Mouse (Mus musculus) lung, embryonic 16.5 days (tissue): ENCODE results near the gene Bcl2l14. TPM values are rescaled to one million over a fixed set of nuclear protein-coding genes. Genes with fewer than 3 reads are reported as not detected.

Source experiments
- ATAC-seq: fragments of 200-750 bp; cut with Nextera tagmentation; 2 replicates; pipeline ENCODE4 v1.8.0; 2017; ENCODE audit warnings: low read depth, mild to moderate bottlenecking, moderate library complexity
- H3K27ac ChIP-seq: fragments of 300-500 bp; sonication (generic); 2 replicates; pipeline ENCODE4 v1.5.1; 2014; ENCODE audit warnings: mild to moderate bottlenecking, control low read depth, low read length
- H3K27me3 ChIP-seq: fragments of 300-500 bp; sonication (generic); 2 replicates; pipeline ENCODE4 v1.6.1; 2014; ENCODE audit warnings: low read depth, low read length, mixed read lengths; ENCODE audit not compliant: control insufficient read depth, insufficient read depth
- H3K36me3 ChIP-seq: fragments of 300-500 bp; sonication (generic); 2 replicates; pipeline ENCODE4 v1.6.1; 2014; ENCODE audit warnings: low read length; ENCODE audit not compliant: control insufficient read depth, insufficient read depth
- H3K4me1 ChIP-seq: fragments of 300-500 bp; sonication (generic); replicated peaks from 2 replicates; pipeline ENCODE4 v1.6.1; 2014; ENCODE audit warnings: low read length, mixed read lengths; ENCODE audit not compliant: control insufficient read depth, insufficient read depth
- H3K4me2 ChIP-seq: fragments of 300-500 bp; sonication (generic); 2 replicates; pipeline ENCODE4 v1.6.1; 2014; ENCODE audit warnings: low read depth, low read length, control low read depth
- H3K4me3 ChIP-seq: fragments of 300-500 bp; sonication (generic); 2 replicates; pipeline ENCODE4 v1.5.1; 2014; ENCODE audit warnings: mild to moderate bottlenecking, low read length, control low read depth
- H3K9ac ChIP-seq: fragments of 300-500 bp; sonication (generic); 2 replicates; pipeline ENCODE4 v1.6.1; 2014; ENCODE audit warnings: low read length, control low read depth
- H3K9me3 ChIP-seq: fragments of 300-500 bp; sonication (generic); 2 replicates; pipeline ENCODE4 v1.6.1; 2016; ENCODE audit warnings: low read length; ENCODE audit not compliant: control insufficient read depth
- WGBS: fragments of 180-500 bp; shearing (Covaris S2); extraction: QIAGEN DNeasy Blood & Tissue Kit; methylation state at CpG from one replicate; pipeline ENCODE4 v1.1.7; 2014; 5-methylcytosine and 5-hydroxymethylcytosine counted together
- polyA plus RNA-seq: library from polyadenylated mRNA; unstranded; fragments of >200 nt; fragmentation: Nextera tagmentation; extraction: Ambion mirVana; gene quantifications from 2 replicates; pipeline ENCODE4 v1.2.1, GENCODE M21; 2015

Bcl2l14 gene
- 5.0 and 5.4 TPM in 2 replicates for polyA plus RNA-seq

DNA sequence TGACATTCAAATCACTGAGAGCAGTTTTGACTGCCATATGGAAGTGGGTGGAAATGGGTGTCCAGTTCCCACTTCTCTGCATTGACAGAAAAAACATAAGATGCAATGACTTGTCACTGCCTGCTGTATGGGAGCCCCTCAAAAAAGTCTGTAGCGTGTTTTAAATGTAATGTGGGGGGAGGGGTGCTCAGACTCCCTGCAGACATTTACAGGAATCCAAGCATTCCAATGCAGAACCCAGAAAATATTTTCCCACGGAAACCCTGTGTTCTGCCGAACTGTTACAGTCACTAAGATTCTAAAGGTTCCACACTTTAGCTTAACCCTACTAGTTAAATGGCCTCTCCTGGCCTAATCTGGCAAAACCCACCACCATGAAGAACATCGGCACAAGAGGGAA lies at the start of gene Bcl2l14:
Gene Bcl2l14, plus strand, starts transcription at position 301 of the 400 bp plus-strand sequence.
- Histone ChIP-seq H3K4me2 (no peak within 1 kb of the TSS), H3K27me3 (no peaks in the 10 kb centered on the region), H3K4me1 (no peaks in the 10 kb centered on the region), H3K27ac (no peak within 1 kb of the TSS), H3K36me3 (no peaks in the 10 kb centered on the region), H3K4me3 (no peak within 1 kb of the TSS), H3K9ac (no peak within 1 kb of the TSS), H3K9me3 (no peaks in the 10 kb centered on the region)
- WGBS: 67% methylated on average over 4 of the region's 4 CpGs
- ATAC-seq: no peak

DNA sequence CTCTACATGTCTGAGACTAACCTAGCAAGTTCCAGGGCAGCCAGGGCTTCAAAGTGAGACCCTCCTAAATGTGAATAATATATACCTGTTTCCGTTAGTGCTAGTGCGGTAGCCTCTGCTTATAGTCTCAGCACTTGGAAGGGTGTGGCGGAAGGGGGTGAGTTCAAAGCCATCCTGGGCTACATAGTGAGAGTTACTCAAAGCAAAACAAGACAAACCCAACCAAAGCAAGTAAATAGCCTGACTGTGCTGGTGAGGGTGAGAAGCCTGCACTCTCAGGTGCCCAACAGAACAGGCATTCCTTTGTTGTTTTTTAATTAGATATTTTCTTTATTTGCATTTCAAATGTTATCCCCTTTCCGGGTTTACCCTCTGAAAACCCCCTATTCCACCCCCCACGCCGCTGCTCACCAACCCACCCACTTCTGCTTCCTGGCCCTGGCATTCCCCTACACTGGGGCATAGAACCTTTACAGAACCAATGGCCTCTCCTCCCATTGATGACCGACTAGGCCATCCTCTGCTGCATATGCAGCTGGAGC lies 47.5 kb upstream of the Bcl2l14 start:
- H3K27ac ChIP-seq: no peak overlapping the region
- no peaks in the 10 kb centered on the region for H3K9me3 ChIP-seq
- H3K4me1 ChIP-seq: no peaks in the 10 kb centered on the region
- no peak overlapping the region for H3K4me3 ChIP-seq
- no peak overlapping the region for H3K4me2 ChIP-seq
- 84% methylated on average over 7 of the region's 7 CpGs for WGBS
- no peak for ATAC-seq
- H3K27me3 ChIP-seq: no peaks in the 10 kb centered on the region
- no peaks in the 10 kb centered on the region for H3K36me3 ChIP-seq
- no peak overlapping the region for H3K9ac ChIP-seq

DNA sequence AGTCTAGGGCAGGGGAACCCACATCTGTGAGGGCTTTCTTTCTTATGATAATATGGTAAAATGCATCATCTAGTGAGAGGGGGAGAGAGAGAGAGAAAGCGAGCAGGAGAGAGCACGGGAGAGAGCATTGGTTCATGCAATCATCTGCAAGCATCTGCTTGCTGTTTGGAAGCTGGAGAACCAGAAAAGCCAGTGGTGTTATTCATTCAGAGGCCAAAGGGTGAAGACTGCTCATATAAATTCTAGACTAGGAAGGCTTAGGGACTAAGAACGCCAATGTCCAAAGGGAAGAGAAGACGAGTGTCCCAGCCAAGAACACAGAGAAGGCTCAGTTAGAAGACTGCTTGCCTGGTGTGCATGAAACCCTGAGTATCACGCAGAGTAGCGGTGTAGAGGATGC lies 43.2 kb upstream of the Bcl2l14 start:
- no peaks in the 10 kb centered on the region for H3K36me3 ChIP-seq
- H3K4me1 ChIP-seq: 0 out of 2 replicates have a peak, but pooled peaks cover 3% of the 10 kb centered on the region
- no peak overlapping the region for H3K27ac ChIP-seq
- ATAC-seq: no peak
- no peak overlapping the region for H3K4me2 ChIP-seq
- H3K9ac ChIP-seq: no peak overlapping the region
- no peaks in the 10 kb centered on the region for H3K9me3 ChIP-seq
- H3K27me3 ChIP-seq: no peaks in the 10 kb centered on the region
- no peak overlapping the region for H3K4me3 ChIP-seq
- WGBS: 84% methylated on average over 6 of the region's 6 CpGs

DNA sequence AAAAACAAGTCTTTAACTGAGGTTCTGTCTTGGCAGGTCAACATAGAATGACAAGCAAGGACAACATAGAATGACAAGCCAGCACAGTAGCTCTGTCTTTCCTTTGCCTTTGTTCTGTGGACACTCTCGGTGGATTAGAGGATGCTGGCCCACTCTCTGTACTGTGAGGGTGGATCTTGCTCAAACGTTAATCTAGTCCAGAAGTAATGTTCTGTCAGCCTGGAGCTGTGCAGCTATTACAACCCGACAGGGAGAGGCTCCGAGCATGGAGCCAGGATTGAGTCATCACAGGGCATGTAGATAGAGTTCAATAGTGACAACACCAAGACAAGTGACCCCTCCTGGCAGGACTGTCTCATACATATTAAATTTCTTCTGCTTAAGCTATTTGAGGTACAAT lies 42.4 kb upstream of the Bcl2l14 start:
- H3K4me2 ChIP-seq: no peak overlapping the region
- 76% methylated on average over 4 of the region's 4 CpGs for WGBS

DNA sequence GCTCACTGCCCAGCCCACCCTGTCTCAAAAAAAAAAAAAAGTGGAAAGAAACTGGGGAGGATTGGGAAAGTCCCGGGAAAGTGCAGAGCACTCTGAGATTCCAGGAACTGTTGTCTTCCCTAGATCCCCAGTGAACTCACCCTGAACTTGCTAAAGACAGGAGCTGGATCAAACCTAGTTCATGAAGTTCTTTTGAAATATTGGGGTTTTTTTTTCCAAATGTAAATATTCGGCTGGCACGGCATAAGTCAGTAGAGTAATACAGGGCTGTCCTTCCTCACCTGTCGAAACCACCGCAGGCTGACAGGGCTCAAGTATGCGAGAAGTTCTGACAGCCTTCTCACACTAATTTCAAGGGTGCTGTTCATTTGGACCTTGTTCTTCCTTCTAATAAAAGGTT lies 38.5 kb upstream of the Bcl2l14 start:
- Histone ChIP-seq H3K36me3 (no peaks in the 10 kb centered on the region), H3K4me3 (no peak overlapping the region), H3K9ac (no peak overlapping the region), H3K4me2 (no peak overlapping the region), H3K9me3 (no peaks in the 10 kb centered on the region), H3K27ac (no peak overlapping the region), H3K4me1 (0 out of 2 replicates have a peak, but pooled peaks cover 3% of the 10 kb centered on the region), H3K27me3 (no peaks in the 10 kb centered on the region)
- WGBS: 35% methylated on average over 6 of the region's 6 CpGs
- ATAC-seq: no peak

More for the DNA sequence above, 42.4 kb upstream of the Bcl2l14 start:
- Histone ChIP-seq H3K36me3 (no peaks in the 10 kb centered on the region), H3K4me1 (0 out of 2 replicates have a peak, but pooled peaks cover 3% of the 10 kb centered on the region), H3K27me3 (no peaks in the 10 kb centered on the region), H3K27ac (no peak overlapping the region), H3K9me3 (no peaks in the 10 kb centered on the region), H3K9ac (no peak overlapping the region), H3K4me3 (no peak overlapping the region)
- no peak for ATAC-seq

DNA sequence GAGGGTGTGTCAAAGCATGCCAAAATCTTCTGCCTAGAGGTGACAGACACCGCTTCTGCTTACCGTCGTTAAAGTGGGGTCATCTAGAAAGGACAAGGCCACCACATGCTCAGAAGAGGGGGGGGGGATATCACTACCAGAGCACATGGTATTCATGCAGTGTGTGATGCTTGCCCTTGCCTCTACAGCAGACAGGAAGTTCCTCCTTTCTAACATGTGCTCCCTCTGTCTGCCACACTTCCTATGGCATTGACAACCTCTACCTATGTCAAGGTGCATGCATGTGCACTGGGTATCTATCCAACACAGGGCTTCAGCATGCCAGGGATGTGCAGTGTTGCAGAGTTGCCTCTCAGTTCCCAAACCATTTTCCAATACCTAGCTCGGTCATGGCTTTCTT lies 36.0 kb upstream of the Bcl2l14 start:
- H3K36me3 ChIP-seq: no peaks in the 10 kb centered on the region
- H3K9me3 ChIP-seq: no peaks in the 10 kb centered on the region
- 88% methylated on average over 4 of the region's 4 CpGs for WGBS
- ATAC-seq: no peak
- no peak overlapping the region for H3K27ac ChIP-seq
- H3K4me3 ChIP-seq: no peak overlapping the region
- no peak overlapping the region for H3K4me2 ChIP-seq
- H3K4me1 ChIP-seq: 0 out of 2 replicates have a peak, but pooled peaks cover 3% of the 10 kb centered on the region
- H3K9ac ChIP-seq: no peak overlapping the region
- no peaks in the 10 kb centered on the region for H3K27me3 ChIP-seq

DNA sequence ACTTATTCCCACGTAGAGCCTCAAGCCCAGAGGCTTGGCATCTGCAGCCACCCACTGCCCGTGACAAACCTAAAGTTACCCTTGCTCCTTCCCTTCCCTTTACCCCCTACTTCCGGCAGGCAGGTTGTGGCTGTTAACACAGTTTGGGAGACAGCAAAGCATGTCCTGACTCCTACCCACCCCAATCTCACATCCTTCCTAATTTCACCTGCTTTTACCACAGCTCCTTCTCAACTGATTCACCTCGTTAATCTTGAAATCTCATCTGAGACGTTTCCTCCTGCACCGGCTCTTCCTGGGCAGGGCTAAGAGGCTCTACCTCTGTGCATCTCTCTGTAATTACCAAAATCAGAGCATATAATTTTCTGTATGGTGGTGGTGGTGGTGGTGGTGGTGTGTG lies 31.5 kb upstream of the Bcl2l14 start:
- H3K9ac ChIP-seq: no peak overlapping the region
- no peak for ATAC-seq
- H3K27me3 ChIP-seq: no peaks in the 10 kb centered on the region
- no peak overlapping the region for H3K4me3 ChIP-seq
- WGBS: 53% methylated on average over 6 of the region's 6 CpGs
- no peak overlapping the region for H3K4me2 ChIP-seq
- no peaks in the 10 kb centered on the region for H3K9me3 ChIP-seq
- H3K27ac ChIP-seq: no peak overlapping the region
- no peaks in the 10 kb centered on the region; the same call in 1 of the 2 replicates for H3K4me1 ChIP-seq
- no peaks in the 10 kb centered on the region for H3K36me3 ChIP-seq

DNA sequence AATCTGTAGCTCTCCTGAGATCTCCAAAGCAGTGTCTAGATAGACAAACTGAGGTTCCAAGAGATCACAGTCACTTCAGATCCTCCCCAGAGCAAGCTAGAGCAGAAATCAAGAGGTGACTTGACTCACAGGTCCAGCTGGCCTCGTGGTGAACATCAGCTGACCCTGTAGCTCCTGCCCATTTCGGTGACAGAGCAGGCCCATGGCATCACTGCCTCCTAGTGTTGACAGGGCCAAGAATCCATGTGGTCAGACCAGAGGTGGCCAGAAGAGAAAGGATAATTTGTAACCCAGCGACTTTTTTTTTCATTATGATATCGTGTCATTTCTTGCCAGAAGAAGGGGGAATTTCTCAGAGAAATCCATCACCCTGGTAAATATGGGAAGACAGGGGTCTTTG lies 30.2 kb upstream of the Bcl2l14 start:
- WGBS: 46% methylated on average over 4 of the region's 4 CpGs
- no peak for ATAC-seq
- no peak overlapping the region for H3K27ac ChIP-seq

DNA sequence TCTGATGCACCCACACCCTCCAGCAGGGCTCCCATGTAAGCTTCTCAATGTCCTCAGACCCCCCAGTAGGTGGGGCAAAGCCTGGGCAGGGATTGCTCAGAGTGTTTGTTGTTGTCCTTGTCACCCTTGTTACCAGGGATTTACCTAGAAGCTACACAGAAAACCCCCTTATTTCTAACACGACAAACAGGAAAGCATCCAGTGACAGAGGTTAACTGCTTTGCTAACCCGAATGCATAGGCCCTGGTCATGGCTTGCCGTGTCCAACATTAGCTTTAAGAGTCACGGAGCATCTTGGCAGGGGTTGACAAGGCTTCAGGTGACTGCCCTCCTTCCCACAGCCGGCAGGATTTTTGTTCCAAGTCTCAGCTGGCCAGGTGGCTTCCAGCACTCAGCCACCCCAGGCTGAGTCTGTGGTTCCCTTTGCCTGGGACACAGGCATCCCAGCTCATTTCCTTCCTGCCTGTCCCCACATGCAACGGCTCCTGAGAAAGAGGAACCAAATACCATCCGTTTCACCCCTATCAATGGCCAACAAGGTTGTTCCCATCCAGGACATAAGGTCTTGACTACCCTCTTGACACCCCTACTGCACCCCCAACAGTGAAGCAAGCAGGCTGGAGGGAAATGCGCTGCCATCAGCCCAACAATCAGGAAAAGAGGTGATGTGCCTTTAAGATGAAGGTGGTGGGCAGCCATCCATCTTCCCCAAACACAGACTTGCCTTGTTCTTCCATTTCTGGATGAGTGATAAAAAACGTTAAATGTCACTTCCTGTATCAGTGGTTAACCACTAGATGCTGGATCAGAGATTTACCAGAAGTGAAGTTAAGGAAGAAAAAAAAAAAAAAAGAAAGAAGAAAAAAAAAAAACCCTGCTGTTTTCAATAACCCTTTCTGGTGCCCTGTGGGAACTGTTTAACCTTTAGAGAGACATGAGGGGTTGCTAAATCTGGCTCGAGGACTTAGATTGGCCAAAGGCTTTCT lies 29.5 kb upstream of the Bcl2l14 start:
- 47% methylated on average over 10 of the region's 10 CpGs for WGBS
- Histone ChIP-seq H3K4me1 (no peaks in the 10 kb centered on the region; the same call in 1 of the 2 replicates), H3K9ac (no peak overlapping the region), H3K4me2 (no peak overlapping the region), H3K4me3 (no peak overlapping the region), H3K27me3 (no peaks in the 10 kb centered on the region), H3K9me3 (no peaks in the 10 kb centered on the region), H3K27ac (peak overlapping the region; percentile 56; the same call in 1 of the 2 replicates), H3K36me3 (no peaks in the 10 kb centered on the region)
- no peak for ATAC-seq

More for the DNA sequence above, 30.2 kb upstream of the Bcl2l14 start:
- Histone ChIP-seq H3K27me3 (no peaks in the 10 kb centered on the region), H3K9ac (no peak overlapping the region), H3K4me1 (no peaks in the 10 kb centered on the region; the same call in 1 of the 2 replicates), H3K9me3 (no peaks in the 10 kb centered on the region), H3K36me3 (no peaks in the 10 kb centered on the region), H3K4me3 (no peak overlapping the region), H3K4me2 (no peak overlapping the region)
